Mouse (Mus musculus) hindbrain, embryonic 15.5 days (tissue): ENCODE measurements at regions not wholly inside any gene's neighbourhood (a gene's known extent, or its start where the extent isn't known, plus 50 kb on each side); places are given as distances from the start of the nearest gene placed in this dataset.

ENCODE experiments used
- ATAC-seq: fragments of 200-750 bp; cut with Nextera tagmentation; 2 replicates; pipeline ENCODE4 v1.8.0; 2017; ENCODE audit warnings: low read depth, moderate number of reproducible peaks, moderate TSS enrichment; ENCODE audit not compliant: low FRiP score
- H3K27ac ChIP-seq: fragments of 300-500 bp; sonication (generic); replicated peaks from 2 replicates; pipeline ENCODE4 v1.5.1; 2015; ENCODE audit warnings: mild to moderate bottlenecking, inconsistent platforms
- H3K27me3 ChIP-seq: fragments of 300-500 bp; sonication (generic); 2 replicates; pipeline ENCODE4 v1.6.1; 2015; ENCODE audit warnings: control low read depth, inconsistent platforms
- H3K36me3 ChIP-seq: fragments of 300-500 bp; sonication (generic); 2 replicates; pipeline ENCODE4 v1.6.1; 2015; ENCODE audit warnings: control low read depth, inconsistent platforms
- H3K4me1 ChIP-seq: fragments of 300-500 bp; sonication (generic); replicated peaks from 2 replicates; pipeline ENCODE4 v1.6.1; 2015; ENCODE audit warnings: control low read depth, inconsistent platforms
- H3K4me2 ChIP-seq: fragments of 300-500 bp; sonication (generic); 2 replicates; pipeline ENCODE4 v1.6.1; 2015; ENCODE audit warnings: moderate library complexity, mild to moderate bottlenecking, inconsistent platforms
- H3K4me3 ChIP-seq: fragments of 300-500 bp; sonication (generic); 2 replicates; pipeline ENCODE4 v1.5.1; 2015; ENCODE audit warnings: mild to moderate bottlenecking, inconsistent platforms
- H3K9ac ChIP-seq: fragments of 300-500 bp; sonication (generic); 2 replicates; pipeline ENCODE4 v1.6.1; 2015; ENCODE audit warnings: inconsistent platforms
- H3K9me3 ChIP-seq: fragments of 300-500 bp; sonication (generic); 2 replicates; pipeline ENCODE4 v1.6.1; 2016; ENCODE audit warnings: control low read depth, inconsistent platforms
- WGBS: fragments of 180-500 bp; shearing (Covaris S2); methylation state at CpG from one replicate; pipeline ENCODE4 v1.1.7; 2015; 5-methylcytosine and 5-hydroxymethylcytosine counted together

DNA sequence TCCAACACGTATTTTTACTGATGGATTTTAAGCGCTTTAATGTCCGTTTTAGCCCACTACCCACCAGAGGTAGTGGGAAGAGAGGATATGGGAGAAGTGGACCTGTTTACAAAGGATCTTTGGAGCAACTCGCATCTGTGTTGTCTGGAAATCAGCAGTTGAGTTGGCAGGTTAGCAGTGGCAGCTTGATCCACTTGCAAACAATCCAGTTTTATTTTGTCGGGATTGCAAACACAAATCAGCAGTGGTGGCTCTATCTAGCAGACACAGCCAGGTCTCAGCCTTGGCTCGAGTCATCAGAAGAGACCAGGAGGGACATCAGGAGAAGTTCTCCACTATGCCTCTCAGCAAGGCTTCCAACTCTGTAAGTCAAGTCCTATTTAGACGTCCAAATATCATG, 57.2 kb upstream of the Epha3 start:
- H3K9ac ChIP-seq = no peak overlapping the region
- no peak overlapping the region for H3K27ac ChIP-seq
- H3K27me3 ChIP-seq = no peaks in the 10 kb centered on the region
- ATAC-seq = no peak
- no peaks in the 10 kb centered on the region for H3K9me3 ChIP-seq
- H3K36me3 ChIP-seq = no peaks in the 10 kb centered on the region
- H3K4me1 ChIP-seq = no peaks in the 10 kb centered on the region
- WGBS = 90% methylated on average over 7 of the region's 7 CpGs
- H3K4me2 ChIP-seq = no peak overlapping the region
- no peak overlapping the region for H3K4me3 ChIP-seq
